Mouse (Mus musculus) thymus, postnatal 14 days (tissue): ENCODE measurements at regions not wholly inside any gene's neighbourhood (a gene's known extent, or its start where the extent isn't known, plus 50 kb on each side); places are given as distances from the start of the nearest gene placed in this dataset.

Experiments used
- DNase-seq: peaks from one replicate; pipeline ENCODE4 v3.0.0; 2021

DNA sequence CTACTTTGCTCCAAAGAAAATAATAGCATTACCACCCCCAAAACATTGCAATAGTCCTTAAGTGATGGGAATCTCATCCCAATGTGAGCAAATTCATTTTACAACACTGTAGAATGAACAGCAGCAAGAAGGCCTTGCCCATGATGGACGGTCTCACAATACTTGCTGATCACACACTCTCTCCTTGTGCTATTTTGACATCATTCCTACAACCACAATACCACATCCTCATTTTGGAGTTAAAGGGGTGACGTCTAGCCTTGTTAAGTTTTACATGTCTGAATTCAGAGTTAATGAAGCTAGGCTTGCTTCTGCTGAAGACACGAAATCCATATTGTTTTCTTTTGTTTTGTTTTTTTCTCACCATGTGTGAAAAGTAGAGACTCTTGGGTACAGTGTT, 878.2 kb downstream of the Adgrl2 start:
- DNase-seq = no peak

DNA sequence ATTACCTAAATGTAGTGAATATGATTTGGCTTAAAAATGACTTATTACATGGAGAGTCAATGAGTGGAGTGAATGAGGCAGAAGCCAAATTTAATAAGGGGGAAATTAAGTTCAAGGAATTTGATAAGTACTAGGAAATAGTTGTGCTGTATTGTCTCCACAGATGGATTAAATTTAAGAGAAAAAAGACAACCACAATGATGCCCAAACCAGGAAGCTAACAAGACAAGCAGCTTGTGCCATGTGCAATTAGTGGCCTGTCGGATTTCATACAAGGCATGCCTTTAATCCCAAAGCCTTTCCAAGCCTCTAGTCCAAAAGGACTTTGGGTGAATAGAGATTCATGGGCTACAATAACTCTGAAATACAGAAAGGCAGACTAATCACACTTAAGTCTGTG, 883.3 kb downstream of the Adgrl2 start:
- no peak for DNase-seq

DNA sequence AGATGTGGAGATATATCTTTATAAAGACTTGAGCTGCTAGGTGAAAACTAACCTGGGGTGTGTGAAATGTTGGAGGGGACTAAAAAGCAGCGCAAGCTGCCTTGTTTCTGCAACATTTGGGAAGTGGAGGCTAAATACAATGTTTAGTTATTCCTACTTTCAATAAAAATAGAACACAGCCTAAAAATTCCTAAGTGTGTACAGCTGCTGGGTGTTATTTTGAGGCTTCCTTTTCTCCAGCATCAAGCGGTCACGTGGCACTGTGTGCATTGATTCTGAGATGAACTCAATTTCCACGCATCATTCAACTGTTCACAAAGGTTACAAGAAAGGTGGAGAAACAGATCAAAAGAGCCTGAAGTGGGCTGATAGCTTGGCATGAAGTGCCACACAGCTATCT, 896.4 kb downstream of the Adgrl2 start:
- DNase-seq = no peak

DNA sequence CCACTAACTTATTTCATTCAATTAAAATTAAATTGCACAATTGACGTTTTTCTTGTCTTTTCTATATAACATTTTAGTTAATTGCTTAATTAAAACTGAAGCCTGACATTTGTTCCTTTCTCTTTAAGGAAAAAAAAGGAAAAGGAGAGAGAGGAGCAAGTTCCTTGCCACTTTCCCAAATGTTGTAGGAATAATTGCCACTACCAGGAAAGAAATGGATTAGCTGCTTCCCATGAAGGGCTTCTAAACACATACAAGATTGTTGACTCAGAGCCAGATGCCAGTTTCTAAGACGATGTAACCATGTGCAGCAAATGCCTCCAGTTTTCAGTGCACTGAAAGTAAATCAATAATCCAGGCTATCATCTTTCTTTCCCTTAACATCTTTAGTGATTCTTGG, 914.5 kb downstream of the Adgrl2 start:
- DNase-seq = no peak

DNA sequence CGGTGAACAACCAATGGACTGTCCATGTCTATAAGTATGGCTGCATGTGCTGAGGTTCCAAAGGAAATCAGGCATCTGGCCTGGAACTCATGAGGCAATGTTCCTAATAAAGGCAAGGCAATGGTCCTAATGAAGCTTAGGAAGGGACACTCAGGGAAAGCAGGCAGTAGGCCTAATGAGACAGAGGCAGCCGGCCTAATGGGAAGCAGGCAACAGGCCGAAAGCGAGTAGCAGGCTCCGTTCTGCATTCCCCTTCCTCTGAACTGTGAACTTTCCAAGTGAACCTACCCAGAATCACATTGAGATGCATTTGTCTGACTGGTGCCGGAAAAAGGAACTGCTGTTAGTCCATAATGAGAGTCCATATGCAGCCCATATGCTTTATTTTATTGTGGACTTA, 923.7 kb downstream of the Adgrl2 start:
- DNase-seq = no peak

DNA sequence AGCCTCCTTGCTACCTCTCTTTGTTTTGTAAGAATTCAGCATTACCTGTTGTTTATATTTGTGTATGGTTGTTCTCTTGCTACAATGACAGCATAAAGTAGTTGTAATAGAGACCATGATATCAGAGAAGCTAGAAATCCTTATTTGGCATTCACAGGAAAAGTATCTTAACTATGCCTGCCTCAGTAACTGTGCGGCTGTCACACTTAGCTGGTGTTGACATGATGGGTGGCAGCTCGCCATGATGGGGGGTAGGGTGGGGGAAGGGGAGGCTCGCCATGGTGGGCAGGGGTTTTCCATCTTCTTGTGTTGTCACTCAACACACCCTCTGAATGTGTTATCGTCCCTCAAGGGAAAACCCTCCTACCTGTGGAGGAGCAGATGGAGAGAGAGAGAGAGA, 934.3 kb downstream of the Adgrl2 start:
- no peak for DNase-seq

DNA sequence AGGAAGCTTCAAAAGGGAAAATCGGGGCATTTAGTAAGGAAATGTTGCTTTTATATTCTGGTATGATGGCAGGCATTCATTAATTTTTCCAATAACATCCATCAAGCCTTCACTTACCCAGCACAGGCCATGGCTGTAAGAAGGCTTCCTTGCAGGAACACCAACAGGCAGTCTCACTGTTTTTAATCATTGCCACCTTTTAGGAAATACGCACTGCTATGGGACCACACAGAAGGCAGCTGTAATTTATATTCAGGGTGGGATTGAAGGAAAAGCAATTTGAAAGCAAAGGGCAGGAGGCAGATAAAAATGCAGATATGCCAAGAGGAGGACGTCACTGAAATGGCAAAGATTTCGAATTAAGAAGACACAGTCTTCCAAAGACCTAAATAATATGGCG, 937.8 kb downstream of the Adgrl2 start:
- DNase-seq = no peak

DNA sequence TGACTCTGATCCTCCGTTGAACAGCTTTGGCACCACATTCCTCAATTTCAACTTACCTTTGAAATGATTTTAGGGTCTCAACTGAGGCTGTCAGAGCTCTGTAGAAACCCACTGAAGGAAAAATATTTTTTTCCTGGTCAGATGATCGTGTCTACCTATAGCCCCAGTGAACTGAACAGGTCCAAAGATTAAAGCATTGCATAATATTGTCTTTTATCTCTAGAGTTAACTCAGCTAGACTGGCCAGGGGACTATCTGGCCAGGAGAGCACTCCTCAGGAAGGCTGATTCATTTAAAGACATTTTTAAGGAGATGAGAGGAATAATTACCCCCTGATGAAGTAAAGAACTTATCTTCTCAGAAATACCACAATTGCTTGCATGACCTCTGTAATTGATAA, 942.1 kb downstream of the Adgrl2 start:
- no peak for DNase-seq

DNA sequence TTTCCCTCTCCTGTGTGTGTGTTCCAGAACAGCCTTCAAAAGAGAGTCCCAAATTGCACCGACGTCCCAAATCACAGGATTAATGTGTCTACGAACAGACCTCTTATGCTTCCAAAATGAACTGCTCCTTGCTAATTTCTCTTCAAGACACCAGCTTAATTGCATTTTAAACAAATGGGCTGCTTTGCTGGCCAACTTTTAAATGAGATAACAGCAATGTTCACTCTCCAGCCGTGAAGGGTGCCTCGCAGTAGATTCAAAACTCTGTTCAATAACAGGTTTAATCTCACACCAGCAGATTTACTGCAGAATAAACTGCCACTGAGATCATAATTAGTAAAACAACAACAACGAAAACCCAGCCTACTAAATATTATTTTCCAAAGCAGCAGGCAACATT, 957.8 kb downstream of the Adgrl2 start:
- no peak for DNase-seq

DNA sequence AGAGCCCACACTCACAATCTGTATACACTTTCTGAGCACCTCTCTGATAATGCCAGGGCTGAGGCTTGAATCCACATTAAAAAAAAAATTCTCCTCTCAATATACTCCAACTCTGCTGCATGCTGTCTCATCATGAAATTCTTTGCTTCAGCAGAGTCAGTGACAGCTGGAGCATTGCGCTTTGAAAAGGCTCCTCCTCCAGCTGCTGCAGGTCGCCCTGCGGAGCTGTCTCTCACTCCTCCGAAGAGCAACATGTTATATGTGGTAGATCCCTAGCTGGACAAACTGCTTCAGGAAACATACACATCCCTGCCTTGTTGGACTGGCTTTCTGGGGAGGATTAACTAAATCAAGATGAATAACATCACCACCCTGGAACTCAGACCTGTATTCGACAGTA, 984.5 kb downstream of the Adgrl2 start:
- DNase-seq = no peak

DNA sequence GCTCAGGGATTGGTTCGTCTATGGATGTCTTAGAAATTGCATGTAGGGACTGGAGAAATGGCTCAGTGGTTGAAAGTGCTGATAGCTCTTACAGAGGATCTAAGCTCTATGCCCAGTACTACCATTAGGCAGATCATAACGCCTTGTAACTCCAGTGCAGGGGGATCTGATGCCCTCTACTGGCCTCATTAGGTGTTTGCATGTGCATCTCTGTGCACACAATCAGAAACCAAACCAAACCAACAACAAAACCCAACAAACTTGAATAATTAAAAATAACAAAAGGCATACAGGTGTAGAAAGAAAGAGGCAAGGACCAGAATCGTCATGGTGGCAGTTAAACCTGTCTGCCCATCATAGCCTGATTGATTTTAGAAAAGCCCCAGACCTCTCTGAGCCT, 986.3 kb downstream of the Adgrl2 start:
- no peak for DNase-seq

DNA sequence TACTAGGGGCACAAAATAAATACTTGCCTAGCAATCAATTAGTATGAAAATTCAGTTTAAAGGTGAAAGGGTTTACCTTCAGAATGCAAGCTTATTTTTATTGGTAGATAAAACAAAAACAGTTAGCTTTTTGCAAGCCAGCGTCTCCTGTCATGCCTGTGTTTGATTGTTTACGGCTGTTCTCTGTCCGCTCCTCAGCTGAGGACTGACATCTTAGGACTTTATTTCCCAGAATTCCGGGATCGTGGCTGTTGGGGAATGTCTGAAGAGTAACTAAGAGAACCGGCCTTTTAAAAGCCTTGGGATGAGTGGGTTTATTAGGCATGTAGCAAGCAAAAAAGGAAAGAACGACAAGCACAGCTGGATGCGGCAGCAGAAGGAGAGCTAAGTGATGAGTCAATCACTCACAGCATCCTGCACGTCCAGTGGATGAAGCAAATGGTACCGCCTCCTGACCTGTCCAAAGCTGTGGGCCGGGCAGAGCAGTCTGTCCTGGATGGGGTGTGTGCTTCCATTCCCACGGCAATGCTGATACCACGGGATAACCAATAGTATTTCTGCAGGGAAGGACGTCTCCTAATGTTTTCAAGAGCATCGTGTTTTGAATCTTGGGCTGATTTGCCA, 990.9 kb downstream of the Adgrl2 start:
- no peak for DNase-seq

DNA sequence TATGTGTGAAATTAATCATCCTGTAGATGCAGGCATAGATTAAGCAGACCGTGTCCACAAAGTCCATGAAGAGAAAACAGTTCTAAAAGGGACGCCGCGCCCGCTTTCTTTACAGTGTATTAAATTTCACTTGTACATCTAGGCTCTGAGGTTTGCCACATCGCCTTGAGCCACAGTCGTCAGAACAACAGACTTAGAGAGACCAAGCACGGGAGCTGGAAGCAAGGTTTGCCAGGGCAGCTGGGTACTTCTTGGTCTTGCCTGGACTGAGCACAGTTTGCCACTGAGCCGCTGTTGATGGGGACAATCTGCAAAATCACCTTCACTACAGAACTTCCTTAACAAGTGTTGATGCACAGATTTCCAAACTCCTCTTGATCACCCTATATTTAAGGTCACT, 998.6 kb downstream of the Adgrl2 start:
- DNase-seq = no peak

DNA sequence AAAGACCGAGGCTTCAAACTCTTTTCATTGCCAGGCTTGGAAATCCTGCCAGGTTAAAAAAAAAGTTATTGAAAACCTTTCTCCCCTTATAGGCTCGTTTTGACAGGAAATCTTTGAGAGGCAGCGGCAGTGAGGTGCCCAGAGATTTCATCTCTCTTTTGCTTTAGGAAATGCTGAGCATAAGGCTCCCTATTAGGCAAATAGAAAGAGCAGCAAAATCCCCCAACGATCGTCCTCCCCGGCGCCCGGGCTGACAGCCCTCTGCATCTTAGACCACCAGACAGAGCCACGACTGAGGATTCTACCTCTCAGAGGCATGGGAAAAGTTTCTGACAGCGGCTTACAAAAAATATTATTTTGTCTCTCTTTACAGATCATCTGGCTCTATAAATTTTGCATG, 999.5 kb downstream of the Adgrl2 start:
- no peak for DNase-seq

DNA sequence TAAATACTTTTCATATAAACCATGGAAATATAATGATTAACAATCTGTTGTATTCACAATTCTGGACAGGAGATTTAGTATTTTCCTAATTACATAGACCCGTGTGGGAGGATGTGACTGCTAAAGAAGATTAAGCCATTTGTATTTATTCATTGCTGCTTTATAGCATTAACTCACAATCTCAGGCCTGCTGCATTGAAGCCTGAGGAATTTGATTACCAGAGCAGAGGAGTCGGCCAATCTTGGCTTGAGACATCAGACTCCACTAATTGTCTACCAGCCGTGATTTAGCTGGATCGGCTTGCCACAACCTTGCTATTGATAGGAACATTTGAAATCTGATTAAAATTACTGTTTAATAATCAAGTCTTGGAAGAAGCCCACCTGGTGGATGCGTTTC, 1007.5 kb downstream of the Adgrl2 start:
- DNase-seq = no peak

DNA sequence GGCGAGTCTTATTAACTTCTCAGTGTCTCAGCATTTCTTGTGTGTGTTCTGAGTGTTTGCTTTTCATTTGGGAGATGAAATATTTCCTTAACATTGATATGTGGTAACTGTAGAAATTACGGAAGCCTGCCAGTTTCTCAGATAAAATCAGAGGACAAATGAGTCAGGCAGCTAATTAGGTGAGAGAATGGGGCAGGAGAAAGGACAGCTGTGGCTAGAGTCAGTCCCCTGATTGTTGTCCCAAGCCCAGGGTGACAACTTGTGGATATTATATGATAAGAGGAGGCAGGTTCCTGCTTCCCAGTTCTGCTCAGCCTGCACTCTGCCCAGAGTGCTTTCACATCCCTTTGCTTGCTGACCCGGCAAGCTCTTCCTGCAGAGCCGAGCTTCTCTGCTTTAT, 1008.7 kb downstream of the Adgrl2 start:
- DNase-seq = no peak

DNA sequence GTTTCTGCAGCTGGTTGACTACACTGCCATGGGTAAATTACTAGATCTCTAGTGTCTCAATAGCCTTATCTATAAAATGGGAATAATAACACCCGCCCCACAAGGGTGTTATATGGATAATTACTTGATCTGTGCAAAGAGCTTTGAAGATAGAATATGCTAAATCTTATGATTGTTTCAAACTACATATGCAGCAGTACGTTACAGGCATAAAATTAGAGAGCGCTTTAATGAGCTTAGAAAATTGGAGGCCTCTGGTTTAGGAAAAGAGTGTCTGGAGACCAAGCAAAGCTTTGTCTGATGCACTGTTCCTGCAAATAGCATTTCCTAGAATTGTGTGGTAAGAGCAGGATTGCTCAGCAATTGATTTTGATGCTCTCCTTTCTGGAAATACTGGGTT, 1013.8 kb downstream of the Adgrl2 start:
- DNase-seq = no peak

DNA sequence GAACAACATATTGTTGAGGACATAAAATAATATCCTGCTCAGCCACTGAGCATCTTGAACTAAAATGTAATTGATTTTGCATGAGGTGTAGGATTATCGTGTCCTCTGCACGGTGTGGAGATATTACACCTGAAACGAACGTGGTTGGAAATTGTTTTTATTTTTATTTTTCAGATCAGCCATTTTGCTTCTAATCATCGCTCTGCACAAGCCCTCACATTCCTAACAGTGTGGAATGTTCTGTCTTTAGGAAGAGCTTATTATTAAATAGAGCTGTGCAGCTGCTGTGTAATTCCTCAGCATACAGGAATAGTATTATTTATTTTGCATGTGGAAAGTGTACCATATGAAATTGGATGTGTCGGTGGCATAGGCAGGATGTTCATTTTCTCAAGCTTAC, 1014.3 kb downstream of the Adgrl2 start:
- no peak for DNase-seq

DNA sequence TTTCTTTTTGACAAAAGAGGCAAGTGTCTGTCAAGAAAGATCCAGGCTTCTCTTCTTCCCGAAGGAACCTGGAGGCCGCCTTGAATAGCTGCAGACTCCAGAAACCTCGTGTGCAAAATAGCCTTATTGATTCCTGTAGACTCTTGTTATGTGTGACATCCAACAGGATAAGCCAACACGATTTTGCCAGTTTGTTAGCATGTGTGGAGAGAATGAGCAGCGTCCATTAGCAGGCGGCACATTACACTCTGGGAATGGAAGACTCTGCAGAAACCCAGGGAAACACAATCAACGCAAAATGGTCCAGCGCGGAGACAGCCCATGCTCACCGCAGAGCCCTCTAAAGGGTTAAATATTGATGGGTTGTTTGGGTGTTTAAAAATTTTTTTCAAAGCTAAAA, 1014.9 kb downstream of the Adgrl2 start:
- no peak for DNase-seq

DNA sequence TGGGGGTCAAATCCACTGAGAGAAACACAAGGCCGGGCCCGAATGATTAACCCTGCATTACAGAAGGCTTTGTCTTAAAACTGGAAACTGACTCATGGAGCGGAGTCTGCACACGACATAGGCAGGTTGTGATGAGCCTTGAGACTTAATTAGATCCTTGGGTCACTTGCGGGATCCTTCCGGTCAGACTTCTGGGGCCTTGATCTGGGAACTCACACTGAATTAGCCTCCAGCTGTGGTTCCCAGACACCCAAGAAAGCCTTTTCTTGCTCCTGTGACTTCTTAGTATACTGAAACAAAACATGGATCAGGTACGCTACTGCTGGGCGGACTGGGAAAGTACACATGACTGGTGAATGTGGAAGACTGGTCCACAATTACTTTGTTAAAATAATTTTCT, 1015.8 kb downstream of the Adgrl2 start:
- DNase-seq = no peak

DNA sequence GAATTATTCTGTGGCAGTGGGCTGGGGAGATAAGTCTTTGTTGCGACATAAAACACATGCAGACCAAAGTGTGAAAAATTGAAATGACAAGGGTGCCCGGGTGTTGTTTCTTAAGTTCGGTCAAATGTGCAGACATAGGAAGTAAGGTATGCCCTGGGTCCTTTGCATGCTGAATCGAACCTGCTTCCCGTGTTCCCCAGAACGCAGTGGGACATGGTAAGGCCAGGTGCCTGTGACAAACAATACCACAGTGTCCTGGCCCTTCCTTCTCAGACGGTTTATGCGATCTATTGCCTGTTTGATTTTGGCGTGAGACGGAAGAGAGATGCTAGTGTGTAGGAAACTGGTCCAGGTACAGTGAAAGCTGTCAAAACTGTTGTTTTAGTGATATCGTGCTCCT, 1022.1 kb downstream of the Adgrl2 start:
- DNase-seq = no peak

DNA sequence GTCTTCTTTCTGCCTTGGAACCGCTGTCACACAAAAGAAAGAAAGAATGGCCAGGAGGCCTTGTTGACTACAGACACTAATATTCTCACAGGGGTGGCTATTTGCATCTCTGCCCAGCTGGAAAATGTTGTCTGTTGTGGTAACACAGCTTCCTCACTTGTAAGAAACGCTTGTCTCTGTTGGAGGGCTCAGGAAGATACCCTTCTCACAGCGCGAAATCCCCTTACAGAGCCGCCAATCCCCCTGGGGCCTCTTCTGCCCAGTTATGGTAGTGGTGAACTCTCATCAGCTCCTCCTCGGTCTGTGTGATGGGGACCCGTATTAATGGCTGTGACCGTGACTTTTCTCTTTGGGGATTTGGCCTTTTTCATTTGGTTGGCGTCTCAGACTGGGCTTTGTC, 1022.5 kb downstream of the Adgrl2 start:
- no peak for DNase-seq

DNA sequence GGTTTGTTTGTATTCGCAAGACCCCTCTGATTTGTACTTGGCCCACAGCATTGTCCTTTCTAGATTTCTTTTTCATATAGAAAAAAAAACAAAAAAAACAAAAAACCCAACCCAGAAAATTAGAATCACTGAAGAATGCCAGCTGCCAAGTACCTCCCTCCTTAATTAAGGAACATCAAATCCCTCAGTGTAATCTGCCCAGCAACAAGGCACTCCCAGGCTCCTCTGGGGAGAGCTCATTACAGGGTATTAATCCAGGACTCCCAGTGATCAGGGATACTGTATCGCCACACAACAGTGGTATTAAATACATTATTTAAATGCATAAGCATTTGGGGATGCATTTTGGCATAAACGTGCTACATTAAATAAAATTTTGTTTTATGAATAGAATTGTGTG, 1023.1 kb downstream of the Adgrl2 start:
- no peak for DNase-seq

DNA sequence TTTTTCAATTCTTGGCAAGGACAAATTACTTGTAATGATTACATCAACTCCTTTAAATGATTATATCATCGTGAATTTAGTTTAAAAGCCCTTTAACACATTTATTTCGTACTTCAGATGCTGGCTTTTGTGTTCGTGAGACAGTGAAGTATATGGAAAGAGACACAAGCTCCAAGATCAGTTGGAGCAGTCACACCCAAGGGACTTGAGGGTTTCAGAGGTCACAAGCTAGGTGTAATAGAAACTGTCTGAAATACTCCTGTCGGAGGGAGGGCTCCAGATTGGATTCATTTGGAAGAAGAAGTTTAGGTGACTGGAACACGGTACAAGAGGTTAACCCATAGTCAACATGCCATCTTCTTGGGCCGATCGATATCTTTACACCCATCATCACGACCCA, 1023.5 kb downstream of the Adgrl2 start:
- DNase-seq = no peak

DNA sequence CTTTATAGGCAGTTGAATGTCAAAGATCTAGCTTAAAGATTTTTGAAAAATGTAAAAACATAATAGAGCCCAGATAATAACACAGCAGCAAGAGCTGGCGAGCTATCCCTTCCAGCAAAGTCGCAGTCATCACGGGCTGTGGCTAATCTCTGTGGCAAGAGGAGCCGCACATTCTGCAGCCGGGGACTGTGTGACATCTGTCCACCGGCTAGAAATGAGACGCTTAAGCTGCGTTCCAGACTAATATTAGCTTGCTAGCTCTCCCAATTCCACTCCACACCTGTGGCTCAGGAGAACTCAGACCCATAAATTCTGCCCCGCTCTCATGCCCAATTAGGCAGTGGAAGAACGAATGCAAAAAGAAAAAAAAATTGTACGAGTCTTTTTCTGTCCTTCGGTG, 1024.0 kb downstream of the Adgrl2 start:
- no peak for DNase-seq
